Mouse (Mus musculus): ENCODE data around the gene Ubr4.

Gene Ubr4

GRCm38 (mm10) chr4:139423270-139423669 lies 70.9 kb downstream of the Ubr4 start:
- no peak for DNase-seq (ENCODE audit: extremely low read depth, insufficient read length, low spot score)

- DNase-seq (ENCODE audit: extremely low read depth, insufficient read length, low spot score) = peak; percentile 56
Observed at GRCm38 (mm10) chr4:139430176-139430575, 77.8 kb downstream of the Ubr4 start.

- DNase-seq (ENCODE audit: extremely low read depth, insufficient read length, low spot score) = no peak
Observed at GRCm38 (mm10) chr4:139430891-139431290, 78.5 kb downstream of the Ubr4 start.

- DNase-seq (ENCODE audit: extremely low read depth, insufficient read length, low spot score) = no peak
Observed at GRCm38 (mm10) chr4:139432966-139433765, 80.8 kb downstream of the Ubr4 start.

- no peak for DNase-seq (ENCODE audit: extremely low read depth, insufficient read length, low spot score)
Observed at GRCm38 (mm10) chr4:139441244-139441643, 88.8 kb downstream of the Ubr4 start.

GRCm38 (mm10) chr4:139441806-139442205 lies 89.4 kb downstream of the Ubr4 start:
- DNase-seq (ENCODE audit: extremely low read depth, insufficient read length, low spot score) = no peak

- no peak for DNase-seq (ENCODE audit: extremely low read depth, insufficient read length, low spot score)
Observed at GRCm38 (mm10) chr4:139442391-139443355, 90.3 kb downstream of the Ubr4 start.

GRCm38 (mm10) chr4:139444315-139444714 lies 91.9 kb downstream of the Ubr4 start:
- DNase-seq (ENCODE audit: extremely low read depth, insufficient read length, low spot score) = no peak

- DNase-seq (ENCODE audit: extremely low read depth, insufficient read length, low spot score) = no peak
Observed at GRCm38 (mm10) chr4:139446176-139446575, 93.8 kb downstream of the Ubr4 start.

- DNase-seq (ENCODE audit: extremely low read depth, insufficient read length, low spot score) = no peak
Observed at GRCm38 (mm10) chr4:139446731-139447675, 94.6 kb downstream of the Ubr4 start.

- DNase-seq (ENCODE audit: extremely low read depth, insufficient read length, low spot score) = no peak
Observed at GRCm38 (mm10) chr4:139452944-139453700, 100.7 kb downstream of the Ubr4 start.

- DNase-seq (ENCODE audit: extremely low read depth, insufficient read length, low spot score) = no peak
Observed at GRCm38 (mm10) chr4:139454339-139454738, 101.9 kb downstream of the Ubr4 start.

- DNase-seq (ENCODE audit: extremely low read depth, insufficient read length, low spot score) = no peak
Observed at GRCm38 (mm10) chr4:139459970-139460369, 107.6 kb downstream of the Ubr4 start.

GRCm38 (mm10) chr4:139464163-139464562 lies 111.8 kb downstream of the Ubr4 start:
- DNase-seq (ENCODE audit: extremely low read depth, insufficient read length, low spot score) = no peak

GRCm38 (mm10) chr4:139466541-139466940 lies 114.1 kb downstream of the Ubr4 start:
- DNase-seq (ENCODE audit: extremely low read depth, insufficient read length, low spot score) = no peak

- no peak for DNase-seq (ENCODE audit: extremely low read depth, insufficient read length, low spot score)
Observed at GRCm38 (mm10) chr4:139470198-139470597, 117.8 kb downstream of the Ubr4 start.

- no peak for DNase-seq (ENCODE audit: extremely low read depth, insufficient read length, low spot score)
Observed at GRCm38 (mm10) chr4:139476663-139477625, 124.5 kb downstream of the Ubr4 start.

GRCm38 (mm10) chr4:139477983-139478382 lies 125.6 kb downstream of the Ubr4 start:
- DNase-seq (ENCODE audit: extremely low read depth, insufficient read length, low spot score) = no peak

GRCm38 (mm10) chr4:139479176-139479575 lies 126.8 kb downstream of the Ubr4 start:
- DNase-seq (ENCODE audit: extremely low read depth, insufficient read length, low spot score) = no peak
